Mouse (Mus musculus): ENCODE data around the gene Cntfr. TPM values are rescaled to one million over a fixed set of nuclear protein-coding genes. Genes with fewer than 3 reads are reported as not detected.

Gene Cntfr
- polyA plus RNA-seq, 1 experiment from 2014 or later = 16.3 TPM

- no peak for ATAC-seq (ENCODE audit: insufficient number of reproducible peaks, insufficient read depth, low FRiP score, low TSS enrichment, low read depth)
- Histone ChIP-seq H3K27me3 (peaks cover 4% of the 10 kb centered on the region; the same call in 1 of the 2 replicates), H3K27ac (no peak overlapping the region), H3K4me1 (peaks cover 38% of the 10 kb centered on the region), H3K4me3 (no peak overlapping the region), H3K9me3 (no peaks in the 10 kb centered on the region), H3K4me2 (no peak overlapping the region), H3K36me3 (no peaks in the 10 kb centered on the region), H3K9ac (no peak overlapping the region)
- 70% methylated on average over 19 of the region's 19 CpGs for WGBS
Measured at GRCm38 (mm10) chr4:41673186-41673585, 23.7 kb downstream of the Cntfr start.

GRCm38 (mm10) chr4:41672522-41672963, 24.3 kb downstream of the Cntfr start:
- Histone ChIP-seq H3K4me2 (no peak overlapping the region), H3K27ac (no peak overlapping the region), H3K27me3 (peaks cover 4% of the 10 kb centered on the region; the same call in 1 of the 2 replicates), H3K36me3 (no peaks in the 10 kb centered on the region), H3K9me3 (no peaks in the 10 kb centered on the region), H3K4me1 (peaks cover 35% of the 10 kb centered on the region), H3K9ac (peak overlapping the region; percentile 12; the same call in 1 of the 2 replicates), H3K4me3 (no peak overlapping the region)
- ATAC-seq (ENCODE audit: insufficient number of reproducible peaks, insufficient read depth, low FRiP score, low TSS enrichment, low read depth) = no peak
- WGBS = 40% methylated on average over 8 of the region's 8 CpGs

GRCm38 (mm10) chr4:41671963-41672480, 24.9 kb downstream of the Cntfr start:
- Histone ChIP-seq H3K4me3 (no peak overlapping the region), H3K27ac (no peak overlapping the region), H3K9ac (peak overlapping the region; percentile 12; the same call in 1 of the 2 replicates), H3K36me3 (no peaks in the 10 kb centered on the region), H3K9me3 (no peaks in the 10 kb centered on the region), H3K4me2 (peak overlapping the region; percentile 14; the same call in 1 of the 2 replicates), H3K4me1 (peaks cover 30% of the 10 kb centered on the region), H3K27me3 (peaks cover 4% of the 10 kb centered on the region; the same call in 1 of the 2 replicates)
- ATAC-seq (ENCODE audit: insufficient number of reproducible peaks, insufficient read depth, low FRiP score, low TSS enrichment, low read depth) = no peak
- WGBS = 15% methylated on average over 8 of the region's 8 CpGs

- H3K4me1 ChIP-seq = peaks cover 27% of the 10 kb centered on the region
- ATAC-seq (ENCODE audit: insufficient number of reproducible peaks, insufficient read depth, low FRiP score, low TSS enrichment, low read depth) = no peak
- WGBS = 37% methylated on average over 5 of the region's 5 CpGs
- H3K4me3 ChIP-seq = no peak overlapping the region
- no peaks in the 10 kb centered on the region for H3K9me3 ChIP-seq
- H3K36me3 ChIP-seq = no peaks in the 10 kb centered on the region
- H3K27me3 ChIP-seq = peaks cover 4% of the 10 kb centered on the region; the same call in 1 of the 2 replicates
- peak overlapping the region; percentile 46; the same call in 1 of the 2 replicates for H3K9ac ChIP-seq
- peak overlapping the region; percentile 14; the same call in 1 of the 2 replicates for H3K4me2 ChIP-seq
- H3K27ac ChIP-seq = no peak overlapping the region
Measured at GRCm38 (mm10) chr4:41671500-41671899, 25.4 kb downstream of the Cntfr start.

- no peak for ATAC-seq (ENCODE audit: insufficient number of reproducible peaks, insufficient read depth, low FRiP score, low TSS enrichment, low read depth)
- 90% methylated on average over 18 of the region's 18 CpGs for WGBS
- H3K36me3 ChIP-seq = no peaks in the 10 kb centered on the region
- H3K27me3 ChIP-seq = peaks cover 4% of the 10 kb centered on the region; the same call in 1 of the 2 replicates
- H3K27ac ChIP-seq = no peak overlapping the region
- H3K4me1 ChIP-seq = peaks cover 22% of the 10 kb centered on the region
- no peak overlapping the region for H3K9ac ChIP-seq
- no peak overlapping the region for H3K4me2 ChIP-seq
- no peaks in the 10 kb centered on the region for H3K9me3 ChIP-seq
- no peak overlapping the region for H3K4me3 ChIP-seq
Measured at GRCm38 (mm10) chr4:41670836-41671235, 26.1 kb downstream of the Cntfr start.

GRCm38 (mm10) chr4:41666646-41667045, 30.2 kb downstream of the Cntfr start:
- Histone ChIP-seq H3K9ac (no peak overlapping the region), H3K36me3 (peaks cover 7% of the 10 kb centered on the region; the same call in 1 of the 2 replicates), H3K27me3 (peaks cover 18% of the 10 kb centered on the region), H3K4me3 (no peak overlapping the region), H3K27ac (no peak overlapping the region), H3K9me3 (no peaks in the 10 kb centered on the region), H3K4me2 (no peak overlapping the region), H3K4me1 (peaks cover 44% of the 10 kb centered on the region)
- 83% methylated on average over 11 of the region's 11 CpGs for WGBS
- ATAC-seq (ENCODE audit: insufficient number of reproducible peaks, insufficient read depth, low FRiP score, low TSS enrichment, low read depth) = no peak

GRCm38 (mm10) chr4:41665009-41665675, 31.7 kb downstream of the Cntfr start:
- H3K9me3 ChIP-seq = no peaks in the 10 kb centered on the region
- H3K27ac ChIP-seq = peak overlapping the region; percentile 28; the same call in 1 of the 2 replicates
- H3K9ac ChIP-seq = peak overlapping the region; percentile 49; the same call in 1 of the 2 replicates
- H3K27me3 ChIP-seq = peaks cover 18% of the 10 kb centered on the region
- peaks cover 55% of the 10 kb centered on the region for H3K4me1 ChIP-seq
- H3K4me2 ChIP-seq = peak overlapping the region; percentile 7; the same call in 1 of the 2 replicates
- H3K4me3 ChIP-seq = no peak overlapping the region
- no peak for ATAC-seq (ENCODE audit: insufficient number of reproducible peaks, insufficient read depth, low FRiP score, low TSS enrichment, low read depth)
- 0% methylated on average over 5 of the region's 8 CpGs for WGBS
- peaks cover 7% of the 10 kb centered on the region; the same call in 1 of the 2 replicates for H3K36me3 ChIP-seq

- Histone ChIP-seq H3K36me3 (peaks cover 7% of the 10 kb centered on the region; the same call in 1 of the 2 replicates), H3K4me1 (peaks cover 61% of the 10 kb centered on the region), H3K27ac (no peak overlapping the region), H3K27me3 (peaks cover 20% of the 10 kb centered on the region), H3K4me3 (no peak overlapping the region), H3K9me3 (no peaks in the 10 kb centered on the region), H3K9ac (0 out of 2 replicates have a peak overlapping the region, but pooled peaks have one; percentile 49), H3K4me2 (no peak overlapping the region)
- WGBS = 25% methylated on average over 7 of the region's 7 CpGs
- no peak for ATAC-seq (ENCODE audit: insufficient number of reproducible peaks, insufficient read depth, low FRiP score, low TSS enrichment, low read depth)
Measured at GRCm38 (mm10) chr4:41664533-41664932, 32.4 kb downstream of the Cntfr start.

GRCm38 (mm10) chr4:41663614-41664013, 33.3 kb downstream of the Cntfr start:
- no peak for ATAC-seq (ENCODE audit: insufficient number of reproducible peaks, insufficient read depth, low FRiP score, low TSS enrichment, low read depth)

GRCm38 (mm10) chr4:41662723-41663122, 34.2 kb downstream of the Cntfr start:
- Histone ChIP-seq H3K36me3 (peaks cover 13% of the 10 kb centered on the region), H3K4me3 (no peak overlapping the region), H3K9ac (no peak overlapping the region), H3K27me3 (peaks cover 24% of the 10 kb centered on the region), H3K27ac (no peak overlapping the region), H3K4me1 (peaks cover 77% of the 10 kb centered on the region), H3K4me2 (no peak overlapping the region), H3K9me3 (no peaks in the 10 kb centered on the region)
- no peak for ATAC-seq (ENCODE audit: insufficient number of reproducible peaks, insufficient read depth, low FRiP score, low TSS enrichment, low read depth)
- WGBS = 68% methylated on average over 11 of the region's 11 CpGs

More at GRCm38 (mm10) chr4:41663614-41664013, 33.3 kb downstream of the Cntfr start:
- 31% methylated on average over 9 of the region's 9 CpGs for WGBS
- H3K27me3 ChIP-seq = peaks cover 24% of the 10 kb centered on the region
- no peak overlapping the region for H3K9ac ChIP-seq
- no peak overlapping the region for H3K4me2 ChIP-seq
- peaks cover 7% of the 10 kb centered on the region; the same call in 1 of the 2 replicates for H3K36me3 ChIP-seq
- peaks cover 70% of the 10 kb centered on the region for H3K4me1 ChIP-seq
- H3K4me3 ChIP-seq = no peak overlapping the region
- H3K27ac ChIP-seq = no peak overlapping the region
- no peaks in the 10 kb centered on the region for H3K9me3 ChIP-seq

- H3K27ac ChIP-seq = peak overlapping the region; percentile 18; the same call in 1 of the 2 replicates
- H3K4me3 ChIP-seq = no peak overlapping the region
- H3K4me1 ChIP-seq = peaks cover 77% of the 10 kb centered on the region
- ATAC-seq (ENCODE audit: insufficient number of reproducible peaks, insufficient read depth, low FRiP score, low TSS enrichment, low read depth) = peak; percentile 39; the same call in 1 of the 2 replicates
- no peaks in the 10 kb centered on the region for H3K9me3 ChIP-seq
- 0 out of 2 replicates have a peak overlapping the region, but pooled peaks have one; percentile 32 for H3K9ac ChIP-seq
- 15% methylated on average over 11 of the region's 11 CpGs for WGBS
- H3K36me3 ChIP-seq = peaks cover 16% of the 10 kb centered on the region
- peaks cover 27% of the 10 kb centered on the region for H3K27me3 ChIP-seq
- H3K4me2 ChIP-seq = no peak overlapping the region
Measured at GRCm38 (mm10) chr4:41660851-41661430, 35.9 kb downstream of the Cntfr start.

Data from embryonic facial prominence, embryonic 13.5 days (tissue).